Mouse (Mus musculus) left cerebral cortex, adult 9 months (tissue): Measurements from ENCODE around the gene Sp1.

ENCODE experiments used
- DNase-seq, 2 experiments: peaks; one replicate each; pipeline ENCODE4 v3.0.0; 2022; ENCODE audit warnings: low spot score in 2 of 2

Sp1 gene

GRCm38 (mm10) chr15:102399229-102400221, 6.4 kb upstream of the Sp1 start:
- DNase-seq = peak; percentile 46 to 64

- DNase-seq = no peak
These were observed 5.4 kb upstream of the Sp1 start for GRCm38 (mm10) chr15:102400476-102401045.

GRCm38 (mm10) chr15:102401278-102401677, 4.7 kb upstream of the Sp1 start:
- no peak for DNase-seq

GRCm38 (mm10) chr15:102402210-102402609, 3.7 kb upstream of the Sp1 start:
- DNase-seq = no peak

- no peak for DNase-seq
These were observed 1.1 kb upstream of the Sp1 start for GRCm38 (mm10) chr15:102404608-102405488.

GRCm38 (mm10) chr15:102406196-102406911, 411 bp downstream of the Sp1 start:
- peak in 1 of 2 experiments; percentile 47 for DNase-seq

- DNase-seq = no peak
These were observed 1.1 kb downstream of the Sp1 start for GRCm38 (mm10) chr15:102406912-102407580.

GRCm38 (mm10) chr15:102407681-102408557, 2.0 kb downstream of the Sp1 start:
- no peak for DNase-seq

- no peak for DNase-seq
These were observed 2.7 kb downstream of the Sp1 start for GRCm38 (mm10) chr15:102408558-102409130.

- no peak for DNase-seq
These were observed 3.3 kb downstream of the Sp1 start for GRCm38 (mm10) chr15:102409286-102409685.

GRCm38 (mm10) chr15:102411077-102411476, 5.1 kb downstream of the Sp1 start:
- no peak for DNase-seq

GRCm38 (mm10) chr15:102413687-102414086, 7.7 kb downstream of the Sp1 start:
- no peak for DNase-seq

GRCm38 (mm10) chr15:102417524-102417923, 11.6 kb downstream of the Sp1 start:
- no peak for DNase-seq

GRCm38 (mm10) chr15:102420986-102421385, 15.0 kb downstream of the Sp1 start:
- DNase-seq = no peak

- peak in 1 of 2 experiments; percentile 40 for DNase-seq
These were observed 15.5 kb downstream of the Sp1 start for GRCm38 (mm10) chr15:102421437-102421836.

- DNase-seq = no peak
These were observed 17.8 kb downstream of the Sp1 start for GRCm38 (mm10) chr15:102423602-102424240.

GRCm38 (mm10) chr15:102424657-102425056, 18.7 kb downstream of the Sp1 start:
- DNase-seq = no peak

GRCm38 (mm10) chr15:102426963-102427362, 21.0 kb downstream of the Sp1 start:
- DNase-seq = no peak

- DNase-seq = no peak
These were observed 26.1 kb downstream of the Sp1 start for GRCm38 (mm10) chr15:102432046-102432445.
